Mouse (Mus musculus) testis, adult 2 months (tissue): Measurements from ENCODE around the gene Hoxa2.

ENCODE experiments used
- CTCF ChIP-seq: fragments of 200-500 bp; IDR thresholded peaks from 2 replicates; pipeline ENCODE4 v1.5.1; 2012; ENCODE audit warnings: low read depth, mild to moderate bottlenecking, inconsistent platforms, low read length, moderate library complexity; ENCODE audit not compliant: control insufficient read depth, insufficient read depth, insufficient replicate concordance
- POLR2A ChIP-seq: fragments of 200-500 bp; IDR thresholded peaks from 2 replicates; pipeline ENCODE4 v1.6.1; 2012; ENCODE audit warnings: low read depth, mild to moderate bottlenecking, inconsistent platforms, low read length, moderate library complexity; ENCODE audit not compliant: control insufficient read depth

- TF ChIP-seq POLR2A (no peak), CTCF (no peak)
Measured at GRCm38 (mm10) chr6:52189172-52189591, 24.6 kb upstream of the Hoxa2 start.
